Mouse (Mus musculus) intestine, embryonic 14.5 days (tissue): Measurements from ENCODE around the gene Them4. TPM values are rescaled to one million over a fixed set of nuclear protein-coding genes. Genes with fewer than 3 reads are reported as not detected.

ENCODE experiments used
- ATAC-seq: fragments of 200-750 bp; cut with Nextera tagmentation; replicated peaks from 2 replicates; pipeline ENCODE4 v1.8.0; 2017; ENCODE audit warnings: low read depth, moderate number of reproducible peaks, moderate TSS enrichment, moderate library complexity; ENCODE audit not compliant: low FRiP score, low TSS enrichment
- DNase-seq: peaks from one replicate; pipeline ENCODE4 v3.0.0-alpha.2; 2018; ENCODE audit warnings: low spot score
- H3K27ac ChIP-seq: fragments of 300-500 bp; sonication (generic); 2 replicates; pipeline ENCODE4 v1.5.1; 2014; ENCODE audit warnings: low read depth, mild to moderate bottlenecking, control low read depth
- H3K27me3 ChIP-seq: fragments of 300-500 bp; sonication (generic); replicated peaks from 2 replicates; pipeline ENCODE4 v1.6.1; 2014; ENCODE audit warnings: low read length, control low read depth; ENCODE audit not compliant: control insufficient read depth, insufficient read depth
- H3K36me3 ChIP-seq: fragments of 300-500 bp; sonication (generic); 2 replicates; pipeline ENCODE4 v1.6.1; 2014; ENCODE audit warnings: low read length, control low read depth; ENCODE audit not compliant: control insufficient read depth, insufficient read depth
- H3K4me1 ChIP-seq: fragments of 300-500 bp; sonication (generic); replicated peaks from 2 replicates; pipeline ENCODE4 v1.6.1; 2014; ENCODE audit warnings: low read length, control low read depth, mixed read lengths; ENCODE audit not compliant: control insufficient read depth, insufficient read depth
- H3K4me2 ChIP-seq: fragments of 300-500 bp; sonication (generic); 2 replicates; pipeline ENCODE4 v1.6.1; 2014; ENCODE audit warnings: low read length
- H3K4me3 ChIP-seq: fragments of 300-500 bp; sonication (generic); 2 replicates; pipeline ENCODE4 v1.5.1; 2014; ENCODE audit warnings: low read depth, low read length, control low read depth, mixed read lengths
- H3K9ac ChIP-seq: fragments of 300-500 bp; sonication (generic); 2 replicates; pipeline ENCODE4 v1.6.1; 2014; ENCODE audit warnings: mild to moderate bottlenecking, low read length
- H3K9me3 ChIP-seq: fragments of 300-500 bp; sonication (generic); 2 replicates; pipeline ENCODE4 v1.6.1; 2016; ENCODE audit warnings: low read length, control low read depth; ENCODE audit not compliant: control insufficient read depth
- WGBS: fragments of 180-500 bp; shearing (Covaris S2); extraction: QIAGEN DNeasy Blood & Tissue Kit; methylation state at CpG from one replicate; pipeline ENCODE4 v1.1.7; 2014; 5-methylcytosine and 5-hydroxymethylcytosine counted together
- polyA plus RNA-seq: library from polyadenylated mRNA; unstranded; fragments of >200 nt; fragmentation: Nextera tagmentation; extraction: Ambion mirVana; gene quantifications from 2 replicates; pipeline ENCODE4 v1.2.1, GENCODE M21; 2014

Gene Them4
- polyA plus RNA-seq, 1 experiment from 2014 or later: 17.5 TPM

DNA sequence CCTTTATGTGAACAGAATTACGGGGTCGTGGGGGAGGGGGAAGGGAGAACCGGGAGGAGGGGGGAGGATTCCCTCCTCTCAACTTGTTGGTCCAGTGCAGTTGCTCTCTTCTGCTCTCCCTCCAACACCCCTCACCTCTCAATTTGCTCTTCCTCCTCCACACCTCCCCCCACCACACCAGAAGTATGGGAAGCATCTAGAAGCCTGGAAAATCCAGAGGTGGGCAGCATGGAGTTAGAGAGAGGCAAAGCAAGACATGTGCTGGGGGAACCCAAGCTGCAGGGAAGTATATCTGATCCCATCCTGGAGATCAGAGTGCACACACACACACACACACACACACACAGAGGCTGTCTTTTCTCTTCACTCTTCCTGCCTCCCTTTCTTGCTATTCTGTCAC, 62.1 kb downstream of the Them4 start:
- DNase-seq: no peak
- Histone ChIP-seq H3K9ac (no peak overlapping the region), H3K4me3 (no peak overlapping the region), H3K27ac (no peak overlapping the region), H3K9me3 (no peaks in the 10 kb centered on the region), H3K4me2 (peak overlapping the region; percentile 36), H3K27me3 (no peaks in the 10 kb centered on the region), H3K36me3 (no peaks in the 10 kb centered on the region), H3K4me1 (peaks cover 13% of the 10 kb centered on the region)
- no peak for ATAC-seq
- 10% methylated on average over 3 of the region's 3 CpGs for WGBS

DNA sequence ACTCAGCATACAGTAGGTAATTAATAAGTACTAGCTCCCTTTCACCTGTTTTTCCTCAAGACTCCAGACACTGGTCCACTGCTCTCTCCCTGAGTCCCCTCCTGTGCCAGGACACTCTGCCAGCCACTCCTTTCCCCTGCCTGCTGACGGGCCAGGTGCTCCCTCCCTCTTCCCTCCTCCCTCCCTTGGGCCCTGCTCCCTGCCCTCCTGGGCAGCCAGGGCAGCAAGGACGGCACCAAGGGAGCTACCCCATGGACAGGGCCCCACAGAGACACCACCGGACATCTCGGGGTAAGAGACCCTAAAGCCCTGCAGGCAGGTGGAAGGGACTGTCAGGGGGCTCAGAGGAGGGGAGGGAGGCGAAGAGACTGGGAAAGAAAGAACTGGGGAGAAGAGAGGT, 62.8 kb downstream of the Them4 start, which contains the start of gene Rorc:
Rorc (plus strand) TSS at position 154 of the 400 bp plus-strand sequence.
- Histone ChIP-seq H3K9ac (no peak within 1 kb of the TSS), H3K9me3 (no peaks in the 10 kb centered on the region), H3K36me3 (no peaks in the 10 kb centered on the region), H3K4me1 (peaks cover 13% of the 10 kb centered on the region), H3K27me3 (no peaks in the 10 kb centered on the region), H3K4me2 (peak within 1 kb of the TSS; percentile 37), H3K4me3 (peak within 1 kb of the TSS; percentile 4; the same call in 1 of the 2 replicates), H3K27ac (no peak within 1 kb of the TSS)
- DNase-seq: no peak
- WGBS: 23% methylated on average over 5 of the region's 5 CpGs
- ATAC-seq: no peak

DNA sequence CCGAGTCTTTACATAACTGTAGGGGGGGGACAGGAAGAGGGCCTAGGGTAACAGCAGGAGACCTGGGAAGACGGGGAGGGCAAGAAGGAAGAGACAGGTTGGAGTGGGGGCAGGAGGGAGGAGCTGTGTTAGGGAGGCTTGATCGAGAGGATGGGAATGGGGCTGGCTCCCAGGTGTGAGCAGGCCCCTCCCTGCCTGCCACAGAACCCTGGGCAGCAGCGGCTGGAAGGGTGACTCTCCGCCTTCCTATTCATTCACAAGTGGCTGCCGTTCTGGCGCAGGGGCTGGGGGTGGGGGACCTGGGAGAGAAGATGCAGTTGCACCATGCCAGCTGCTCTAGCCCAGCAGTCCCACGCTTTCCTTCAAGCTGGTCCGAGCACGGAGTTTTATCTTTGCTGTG, 63.2 kb downstream of the Them4 start:
- peaks cover 13% of the 10 kb centered on the region for H3K4me1 ChIP-seq
- H3K9ac ChIP-seq: no peak overlapping the region
- no peak for DNase-seq
- 0 out of 2 replicates have a peak overlapping the region, but pooled peaks have one; percentile 4 for H3K4me3 ChIP-seq
- H3K4me2 ChIP-seq: peak overlapping the region; percentile 37
- 6% methylated on average over 9 of the region's 10 CpGs for WGBS
- no peaks in the 10 kb centered on the region for H3K9me3 ChIP-seq
- no peaks in the 10 kb centered on the region for H3K27me3 ChIP-seq
- H3K27ac ChIP-seq: no peak overlapping the region
- ATAC-seq: 0 out of 2 replicates have a peak, but pooled peaks have one; percentile 9
- H3K36me3 ChIP-seq: no peaks in the 10 kb centered on the region

DNA sequence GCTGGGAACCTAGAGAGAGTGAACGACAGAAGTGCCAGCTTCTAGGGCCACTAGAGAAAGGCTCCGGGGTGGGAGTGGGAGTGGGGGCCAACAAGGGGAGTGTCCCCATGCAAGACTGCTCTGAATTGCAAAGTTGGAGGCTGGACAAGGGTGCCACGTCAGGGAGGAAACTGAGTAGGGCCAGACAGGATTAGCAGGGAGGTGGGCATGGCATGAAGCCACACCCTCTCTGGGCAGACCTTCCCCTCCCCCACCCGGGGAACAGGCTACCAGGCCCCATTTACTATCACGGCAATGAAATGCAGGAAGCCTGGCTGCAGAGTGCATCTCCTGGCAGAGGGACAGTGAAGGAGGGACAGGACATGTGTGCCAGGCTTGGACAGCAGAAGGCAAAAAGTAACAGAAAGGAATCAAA, 63.7 kb downstream of the Them4 start:
- Histone ChIP-seq H3K27me3 (no peaks in the 10 kb centered on the region), H3K9ac (no peak overlapping the region), H3K36me3 (no peaks in the 10 kb centered on the region), H3K4me3 (0 out of 2 replicates have a peak overlapping the region, but pooled peaks have one; percentile 4), H3K27ac (no peak overlapping the region), H3K4me1 (peaks cover 13% of the 10 kb centered on the region), H3K9me3 (no peaks in the 10 kb centered on the region), H3K4me2 (peak overlapping the region; percentile 37)
- ATAC-seq (peak; percentile 36; the same call in 1 of the 2 replicates), DNase-seq (no peak)
- whole genome bisulfite sequencing: 1% methylated on average over 5 of the region's 5 CpGs

DNA sequence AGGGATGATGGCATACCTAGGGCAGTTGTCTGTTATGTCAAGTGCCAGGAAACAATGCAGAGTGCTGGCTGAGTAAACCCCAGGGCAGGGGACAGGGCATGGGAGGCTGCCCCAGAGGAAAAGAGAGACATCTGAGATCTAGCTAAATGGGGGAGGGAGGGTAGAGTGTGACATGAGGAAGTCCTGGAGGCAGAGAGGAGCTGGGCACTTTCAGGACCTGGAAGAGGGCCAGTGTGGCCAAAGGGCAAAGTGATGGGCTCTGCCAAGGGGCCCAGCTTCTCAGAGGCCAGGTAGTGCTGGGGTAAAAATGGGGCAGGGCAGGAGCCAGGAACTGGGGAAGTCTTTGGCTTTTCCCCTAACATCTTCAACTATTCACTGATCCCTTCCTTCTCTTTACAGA, 64.7 kb downstream of the Them4 start:
- H3K4me3 ChIP-seq: no peak overlapping the region
- H3K9me3 ChIP-seq: no peaks in the 10 kb centered on the region
- peaks cover 13% of the 10 kb centered on the region for H3K4me1 ChIP-seq
- DNase-seq (no peak), ATAC-seq (no peak)
- no peak overlapping the region for H3K4me2 ChIP-seq
- no peaks in the 10 kb centered on the region for H3K27me3 ChIP-seq
- no peak overlapping the region for H3K27ac ChIP-seq
- no peak overlapping the region for H3K9ac ChIP-seq
- no peaks in the 10 kb centered on the region for H3K36me3 ChIP-seq

DNA sequence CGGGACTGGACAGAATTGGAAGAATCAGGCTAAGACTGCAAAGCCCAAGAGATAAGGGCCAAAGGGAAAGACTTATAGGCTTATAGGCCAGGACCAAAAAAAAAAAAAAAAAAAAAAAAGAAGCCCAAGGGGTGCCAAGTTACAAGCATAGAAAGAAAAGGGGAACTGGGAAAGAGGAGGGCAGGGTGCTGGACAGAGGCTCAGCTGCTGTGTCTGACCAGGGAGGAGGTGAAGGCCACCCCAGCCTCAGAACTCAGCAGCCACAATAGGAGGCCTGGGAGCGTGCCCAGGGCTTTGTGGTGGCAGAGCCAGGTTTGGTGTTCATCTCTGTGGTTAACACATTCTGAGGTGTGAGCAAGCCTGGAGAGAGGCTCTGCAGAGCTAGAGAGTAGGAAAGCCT, 65.3 kb downstream of the Them4 start:
- no peaks in the 10 kb centered on the region for H3K27me3 ChIP-seq
- ATAC-seq: no peak
- no peaks in the 10 kb centered on the region for H3K9me3 ChIP-seq
- WGBS: 79% methylated on average over 2 of the region's 2 CpGs
- H3K4me1 ChIP-seq: peaks cover 13% of the 10 kb centered on the region
- H3K4me3 ChIP-seq: no peak overlapping the region
- H3K9ac ChIP-seq: no peak overlapping the region
- H3K36me3 ChIP-seq: no peaks in the 10 kb centered on the region
- H3K4me2 ChIP-seq: no peak overlapping the region
- DNase-seq: no peak
- H3K27ac ChIP-seq: no peak overlapping the region

DNA sequence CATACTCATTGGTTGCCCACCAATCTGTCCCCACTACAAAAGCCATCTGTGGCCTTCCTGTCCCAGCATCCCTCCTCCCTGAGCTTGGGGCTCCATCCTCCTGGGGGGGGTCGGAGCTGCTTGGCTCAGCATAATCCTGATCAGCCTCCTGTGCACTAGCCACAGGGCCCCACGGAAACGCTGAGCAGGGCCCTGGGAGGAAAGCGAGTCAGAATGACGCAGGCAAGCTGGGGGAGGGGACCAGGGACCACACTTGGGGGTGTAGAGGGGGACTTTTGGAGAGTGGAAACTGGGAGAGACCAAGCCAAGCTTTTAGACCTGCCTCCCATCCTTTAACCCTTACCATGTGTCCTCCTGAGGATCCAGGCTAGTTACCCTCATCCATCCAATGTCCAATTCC, 66.0 kb downstream of the Them4 start:
- Histone ChIP-seq H3K9me3 (no peaks in the 10 kb centered on the region), H3K9ac (no peak overlapping the region), H3K4me3 (no peak overlapping the region), H3K36me3 (no peaks in the 10 kb centered on the region), H3K4me1 (peaks cover 13% of the 10 kb centered on the region), H3K4me2 (no peak overlapping the region), H3K27me3 (no peaks in the 10 kb centered on the region), H3K27ac (no peak overlapping the region)
- ATAC-seq (no peak), DNase-seq (no peak)
- 57% methylated on average over 5 of the region's 5 CpGs for WGBS

DNA sequence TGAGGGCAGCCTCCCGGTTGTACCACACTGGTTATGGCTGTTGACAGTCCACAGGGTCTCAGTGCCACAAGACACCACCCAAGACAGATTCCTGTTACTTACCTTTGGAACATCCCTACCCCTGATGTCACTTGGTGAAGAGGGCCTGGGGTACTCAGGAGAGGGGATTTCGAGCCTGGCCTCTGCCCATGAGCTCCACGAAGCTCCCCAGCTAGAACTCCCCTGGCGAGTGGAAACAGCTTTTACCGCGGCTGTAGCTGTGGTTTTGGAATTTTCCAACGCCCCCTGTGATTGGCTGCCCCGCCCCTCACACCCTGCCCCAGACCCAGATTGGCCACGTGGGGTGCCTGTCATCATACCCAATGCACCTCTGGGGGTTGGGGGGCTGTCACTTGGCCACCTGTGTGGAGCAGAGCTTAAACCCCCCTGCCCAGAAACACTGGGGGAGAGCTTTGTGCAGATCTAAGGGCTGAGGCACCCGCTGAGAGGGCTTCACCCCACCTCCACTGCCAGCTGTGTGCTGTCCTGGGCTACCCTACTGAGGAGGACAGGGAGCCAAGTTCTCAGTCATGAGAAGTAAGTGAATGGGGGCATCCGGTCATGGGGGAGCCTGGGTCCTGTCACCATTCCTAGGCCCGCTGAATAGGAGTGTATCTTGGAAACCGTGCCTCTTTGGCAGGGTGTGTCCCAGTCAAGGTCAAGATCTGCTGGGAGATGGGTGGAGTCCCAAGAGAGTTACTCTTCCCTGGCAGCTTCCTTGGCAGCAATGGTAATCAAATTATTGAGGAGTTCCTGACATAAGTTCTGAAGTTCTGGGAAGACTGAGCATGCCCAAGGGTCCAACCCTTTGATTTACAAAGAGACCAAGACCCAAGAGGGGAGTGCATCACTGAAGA, 67.4 kb downstream of the Them4 start:
- DNase-seq: no peak
- no peak for ATAC-seq
- H3K4me1 ChIP-seq: peaks cover 6% of the 10 kb centered on the region
- H3K27me3 ChIP-seq: no peaks in the 10 kb centered on the region
- no peak overlapping the region for H3K4me3 ChIP-seq
- H3K9ac ChIP-seq: no peak overlapping the region
- no peaks in the 10 kb centered on the region for H3K36me3 ChIP-seq
- no peak overlapping the region for H3K27ac ChIP-seq
- WGBS: 14% methylated on average over 13 of the region's 13 CpGs
- no peak overlapping the region for H3K4me2 ChIP-seq
- no peaks in the 10 kb centered on the region for H3K9me3 ChIP-seq
